Mouse (Mus musculus): Measurements from ENCODE around the gene Rad50. TPM values are rescaled to one million over a fixed set of nuclear protein-coding genes. Genes with fewer than 3 reads are reported as not detected.

Gene Rad50
- polyA plus RNA-seq, 1 experiment from 2014 or later: 23.9 TPM

- H3K9ac ChIP-seq (ENCODE audit: low read length): no peak overlapping the region
- H3K4me1 ChIP-seq (ENCODE audit: control insufficient read depth, insufficient read depth, low read length): peaks cover 13% of the 10 kb centered on the region
- no peaks in the 10 kb centered on the region for H3K36me3 ChIP-seq (ENCODE audit: control insufficient read depth, insufficient read depth)
- H3K4me2 ChIP-seq (ENCODE audit: low read depth, low read length): no peak overlapping the region
- H3K9me3 ChIP-seq (replicated peaks; ENCODE audit: control insufficient read depth, low read length): no peaks in the 10 kb centered on the region
- no peak for ATAC-seq (replicated peaks; ENCODE audit: extremely low read depth, insufficient read depth, low FRiP score)
- WGBS: 75% methylated on average over 14 of the region's 14 CpGs
- peaks cover 17% of the 10 kb centered on the region for H3K27me3 ChIP-seq (ENCODE audit: control insufficient read depth, insufficient read depth, low read length)
- no peak overlapping the region for H3K27ac ChIP-seq (ENCODE audit: low read length)
- no peak overlapping the region for H3K4me3 ChIP-seq (ENCODE audit: low read length)
Observed at GRCm38 (mm10) chr11:53632122-53632733, 74.9 kb downstream of the Rad50 start.

- no peaks in the 10 kb centered on the region for H3K27me3 ChIP-seq (ENCODE audit: control insufficient read depth, insufficient read depth, low read length)
- no peak overlapping the region for H3K9ac ChIP-seq (ENCODE audit: low read length)
- ATAC-seq (replicated peaks; ENCODE audit: extremely low read depth, insufficient read depth, low FRiP score): no peak
- H3K27ac ChIP-seq (ENCODE audit: low read length): no peak overlapping the region
- no peaks in the 10 kb centered on the region for H3K36me3 ChIP-seq (ENCODE audit: control insufficient read depth, insufficient read depth)
- 0 out of 2 replicates have a peak, but pooled peaks cover 3% of the 10 kb centered on the region for H3K9me3 ChIP-seq (replicated peaks; ENCODE audit: control insufficient read depth, low read length)
- no peaks in the 10 kb centered on the region for H3K4me1 ChIP-seq (ENCODE audit: control insufficient read depth, insufficient read depth, low read length)
- no peak overlapping the region for H3K4me3 ChIP-seq (ENCODE audit: low read length)
- 5% methylated on average over 1 of the region's 1 CpGs for WGBS
- H3K4me2 ChIP-seq (ENCODE audit: low read depth, low read length): no peak overlapping the region
Observed at GRCm38 (mm10) chr11:53627859-53628258, 79.3 kb downstream of the Rad50 start.

GRCm38 (mm10) chr11:53626802-53627373 lies 80.2 kb downstream of the Rad50 start:
- no peak overlapping the region for H3K27ac ChIP-seq (ENCODE audit: low read length)
- no peak overlapping the region for H3K9ac ChIP-seq (ENCODE audit: low read length)
- no peak overlapping the region for H3K4me2 ChIP-seq (ENCODE audit: low read depth, low read length)
- H3K4me3 ChIP-seq (ENCODE audit: low read length): no peak overlapping the region
- WGBS: 51% methylated on average over 17 of the region's 17 CpGs
- 0 out of 2 replicates have a peak, but pooled peaks cover 3% of the 10 kb centered on the region for H3K9me3 ChIP-seq (replicated peaks; ENCODE audit: control insufficient read depth, low read length)
- no peaks in the 10 kb centered on the region for H3K36me3 ChIP-seq (ENCODE audit: control insufficient read depth, insufficient read depth)
- no peaks in the 10 kb centered on the region for H3K27me3 ChIP-seq (ENCODE audit: control insufficient read depth, insufficient read depth, low read length)
- H3K4me1 ChIP-seq (ENCODE audit: control insufficient read depth, insufficient read depth, low read length): no peaks in the 10 kb centered on the region
- ATAC-seq (replicated peaks; ENCODE audit: extremely low read depth, insufficient read depth, low FRiP score): no peak

- Histone ChIP-seq H3K27me3 (ENCODE audit: control insufficient read depth, insufficient read depth, low read length) (no peaks in the 10 kb centered on the region), H3K27ac (ENCODE audit: low read length) (no peak overlapping the region), H3K9me3 (replicated peaks; ENCODE audit: control insufficient read depth, low read length) (0 out of 2 replicates have a peak, but pooled peaks cover 3% of the 10 kb centered on the region), H3K4me3 (ENCODE audit: low read length) (no peak overlapping the region), H3K9ac (ENCODE audit: low read length) (no peak overlapping the region), H3K4me1 (ENCODE audit: control insufficient read depth, insufficient read depth, low read length) (no peaks in the 10 kb centered on the region), H3K4me2 (ENCODE audit: low read depth, low read length) (no peak overlapping the region), H3K36me3 (ENCODE audit: control insufficient read depth, insufficient read depth) (no peaks in the 10 kb centered on the region)
- 98% methylated on average over 2 of the region's 2 CpGs for WGBS
- ATAC-seq (replicated peaks; ENCODE audit: extremely low read depth, insufficient read depth, low FRiP score): no peak
Observed at GRCm38 (mm10) chr11:53624124-53624523, 83.0 kb downstream of the Rad50 start.

- Histone ChIP-seq H3K27ac (ENCODE audit: low read length) (no peak overlapping the region), H3K9me3 (replicated peaks; ENCODE audit: control insufficient read depth, low read length) (0 out of 2 replicates have a peak, but pooled peaks cover 3% of the 10 kb centered on the region), H3K27me3 (ENCODE audit: control insufficient read depth, insufficient read depth, low read length) (no peaks in the 10 kb centered on the region), H3K36me3 (ENCODE audit: control insufficient read depth, insufficient read depth) (no peaks in the 10 kb centered on the region), H3K4me3 (ENCODE audit: low read length) (no peak overlapping the region), H3K4me1 (ENCODE audit: control insufficient read depth, insufficient read depth, low read length) (no peaks in the 10 kb centered on the region), H3K9ac (ENCODE audit: low read length) (no peak overlapping the region), H3K4me2 (ENCODE audit: low read depth, low read length) (no peak overlapping the region)
- WGBS: 80% methylated on average over 9 of the region's 9 CpGs
- no peak for ATAC-seq (replicated peaks; ENCODE audit: extremely low read depth, insufficient read depth, low FRiP score)
Observed at GRCm38 (mm10) chr11:53623573-53623972, 83.5 kb downstream of the Rad50 start.

- Histone ChIP-seq H3K4me1 (ENCODE audit: control insufficient read depth, insufficient read depth, low read length) (no peaks in the 10 kb centered on the region), H3K27me3 (ENCODE audit: control insufficient read depth, insufficient read depth, low read length) (no peaks in the 10 kb centered on the region), H3K4me2 (ENCODE audit: low read depth, low read length) (no peak overlapping the region), H3K36me3 (ENCODE audit: control insufficient read depth, insufficient read depth) (no peaks in the 10 kb centered on the region), H3K27ac (ENCODE audit: low read length) (no peak overlapping the region), H3K4me3 (ENCODE audit: low read length) (no peak overlapping the region), H3K9ac (ENCODE audit: low read length) (no peak overlapping the region), H3K9me3 (replicated peaks; ENCODE audit: control insufficient read depth, low read length) (0 out of 2 replicates have a peak, but pooled peaks cover 3% of the 10 kb centered on the region)
- WGBS: 65% methylated on average over 6 of the region's 6 CpGs
- ATAC-seq (replicated peaks; ENCODE audit: extremely low read depth, insufficient read depth, low FRiP score): no peak
Observed at GRCm38 (mm10) chr11:53622440-53622806, 84.7 kb downstream of the Rad50 start.

- no peak for ATAC-seq (replicated peaks; ENCODE audit: extremely low read depth, insufficient read depth, low FRiP score)
- WGBS: 72% methylated on average over 11 of the region's 11 CpGs
- no peak overlapping the region for H3K4me3 ChIP-seq (ENCODE audit: low read length)
- H3K4me2 ChIP-seq (ENCODE audit: low read depth, low read length): no peak overlapping the region
- 0 out of 2 replicates have a peak, but pooled peaks cover 3% of the 10 kb centered on the region for H3K9me3 ChIP-seq (replicated peaks; ENCODE audit: control insufficient read depth, low read length)
- H3K4me1 ChIP-seq (ENCODE audit: control insufficient read depth, insufficient read depth, low read length): no peaks in the 10 kb centered on the region
- H3K9ac ChIP-seq (ENCODE audit: low read length): no peak overlapping the region
- no peaks in the 10 kb centered on the region for H3K27me3 ChIP-seq (ENCODE audit: control insufficient read depth, insufficient read depth, low read length)
- H3K27ac ChIP-seq (ENCODE audit: low read length): no peak overlapping the region
- no peaks in the 10 kb centered on the region for H3K36me3 ChIP-seq (ENCODE audit: control insufficient read depth, insufficient read depth)
Observed at GRCm38 (mm10) chr11:53621582-53622439, 85.3 kb downstream of the Rad50 start.

GRCm38 (mm10) chr11:53620094-53620493 lies 87.0 kb downstream of the Rad50 start:
- WGBS: 78% methylated on average over 4 of the region's 4 CpGs
- no peak overlapping the region for H3K4me2 ChIP-seq (ENCODE audit: low read depth, low read length)
- no peaks in the 10 kb centered on the region for H3K36me3 ChIP-seq (ENCODE audit: control insufficient read depth, insufficient read depth)
- ATAC-seq (replicated peaks; ENCODE audit: extremely low read depth, insufficient read depth, low FRiP score): no peak
- H3K9ac ChIP-seq (ENCODE audit: low read length): no peak overlapping the region
- no peaks in the 10 kb centered on the region for H3K27me3 ChIP-seq (ENCODE audit: control insufficient read depth, insufficient read depth, low read length)
- H3K4me1 ChIP-seq (ENCODE audit: control insufficient read depth, insufficient read depth, low read length): no peaks in the 10 kb centered on the region
- H3K9me3 ChIP-seq (replicated peaks; ENCODE audit: control insufficient read depth, low read length): 0 out of 2 replicates have a peak, but pooled peaks cover 3% of the 10 kb centered on the region
- no peak overlapping the region for H3K27ac ChIP-seq (ENCODE audit: low read length)
- H3K4me3 ChIP-seq (ENCODE audit: low read length): no peak overlapping the region

GRCm38 (mm10) chr11:53619428-53619827 lies 87.7 kb downstream of the Rad50 start:
- 0 out of 2 replicates have a peak, but pooled peaks cover 3% of the 10 kb centered on the region for H3K9me3 ChIP-seq (replicated peaks; ENCODE audit: control insufficient read depth, low read length)
- no peaks in the 10 kb centered on the region for H3K27me3 ChIP-seq (ENCODE audit: control insufficient read depth, insufficient read depth, low read length)
- no peaks in the 10 kb centered on the region for H3K36me3 ChIP-seq (ENCODE audit: control insufficient read depth, insufficient read depth)
- H3K4me2 ChIP-seq (ENCODE audit: low read depth, low read length): no peak overlapping the region
- H3K4me3 ChIP-seq (ENCODE audit: low read length): no peak overlapping the region
- no peak for ATAC-seq (replicated peaks; ENCODE audit: extremely low read depth, insufficient read depth, low FRiP score)
- no peak overlapping the region for H3K27ac ChIP-seq (ENCODE audit: low read length)
- no peaks in the 10 kb centered on the region for H3K4me1 ChIP-seq (ENCODE audit: control insufficient read depth, insufficient read depth, low read length)
- 64% methylated on average over 6 of the region's 6 CpGs for WGBS
- H3K9ac ChIP-seq (ENCODE audit: low read length): no peak overlapping the region
